ENCODE assay signal across 8 mouse cellular contexts in the genomic region with DNA sequence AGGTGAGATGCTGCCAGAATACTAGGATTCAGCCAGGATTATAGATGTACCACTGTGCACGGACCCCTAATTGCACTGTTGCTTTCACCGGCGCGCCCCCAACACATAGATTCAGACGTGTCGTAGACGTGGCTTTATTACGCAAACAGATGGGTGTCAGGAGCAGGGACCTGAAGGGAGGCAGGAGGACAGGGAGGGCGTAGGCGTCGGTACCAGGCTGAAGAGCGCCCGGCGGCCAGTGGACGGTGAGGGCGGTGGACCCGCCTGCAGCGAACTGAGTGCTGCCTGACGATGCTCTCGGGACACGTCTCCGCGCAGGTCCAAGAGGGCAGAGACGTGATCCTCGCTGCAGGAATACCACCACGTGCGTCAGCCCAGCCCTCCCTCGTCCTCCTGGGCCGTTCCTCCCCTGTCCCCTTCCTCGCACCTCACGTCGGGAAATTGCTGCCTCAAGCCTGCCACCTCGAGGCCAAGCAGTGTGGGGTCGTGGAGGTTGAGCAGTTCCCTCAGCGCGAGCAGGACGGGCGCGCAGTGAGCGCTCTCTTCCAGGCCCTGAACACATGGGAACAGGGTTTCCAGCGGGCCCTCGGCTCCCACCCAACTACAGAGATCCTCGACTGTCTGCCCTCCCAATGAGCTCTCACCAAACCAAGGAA. TPM values are rescaled to one million over a fixed set of nuclear protein-coding genes. Genes with fewer than 3 reads are reported as not detected.
DNase-seq lines count a peak whose midpoint lies in the region; ATAC-seq and TF ChIP-seq lines count a peak whose summit lies in the region.

TSS of gene 4931428F04Rik (minus strand) at position 60 of the 656 bp plus-strand sequence.

- 1% methylated on average over 43 of the region's 43 CpGs for WGBS in cerebellum, adult 2 months
- 4% methylated on average over 43 of the region's 43 CpGs for WGBS in forebrain, postnatal 0 days
- 1% methylated on average over 43 of the region's 43 CpGs for WGBS in lung, embryonic 14.5 days

- peaks cover 24% of the 10 kb centered on the region for H3K4me1 ChIP-seq in cerebellum, adult 2 months (ENCODE audit: control insufficient read depth, insufficient read depth, low read length)
- peaks cover 29% of the 10 kb centered on the region for H3K4me1 ChIP-seq in forebrain, postnatal 0 days (ENCODE audit: insufficient read depth)
- H3K4me1 ChIP-seq in lung, embryonic 14.5 days (ENCODE audit: insufficient read depth), result no peaks in the 10 kb centered on the region; the same call in 1 of the 2 replicates

- H3K27ac ChIP-seq in cerebellum, adult 2 months (ENCODE audit: insufficient read depth, low read length), result peak within 1 kb of the TSS; percentile 55
- peak within 1 kb of the TSS; percentile 97 for H3K27ac ChIP-seq in forebrain, postnatal 0 days (ENCODE audit: low read depth, low read length)
- peak within 1 kb of the TSS; percentile 75 for H3K27ac ChIP-seq in lung, embryonic 14.5 days (ENCODE audit: low read depth)

- peak within 1 kb of the TSS; percentile 69 for H3K4me3 ChIP-seq in cerebellum, adult 2 months (replicated peaks; ENCODE audit: insufficient read depth, low read depth, low read length)
- H3K4me3 ChIP-seq in forebrain, postnatal 0 days (ENCODE audit: low read depth, low read length), result peak within 1 kb of the TSS; percentile 62
- H3K4me3 ChIP-seq in lung, embryonic 14.5 days (ENCODE audit: low read depth, low read length), result peak within 1 kb of the TSS; percentile 51

- peak; percentile 61 for DNase-seq in ovary, postnatal 36 days (ENCODE audit: low spot score)
- no peak for DNase-seq in ovary, postnatal 10 days (ENCODE audit: low spot score)
- DNase-seq in cerebellum, adult 2 months, result peak; percentile 73 to 76
- DNase-seq in forebrain, postnatal 0 days, result peak; percentile 67
- DNase-seq in kidney, postnatal 4 days, result peak; percentile 64 to 75
- peak; percentile 72 for DNase-seq in lung, embryonic 14.5 days
- no peak for DNase-seq in spleen, postnatal 4 days (ENCODE audit: low spot score in 2 of 2)

- no peak for TF ChIP-seq POLR2A in cerebellum, adult 2 months (IDR thresholded peaks at IDR 0.05; ENCODE audit: borderline replicate concordance, insufficient read depth, low read length)

- H3K36me3 ChIP-seq in forebrain, postnatal 0 days (ENCODE audit: insufficient read depth), result 0 out of 2 replicates have a peak, but pooled peaks cover 7% of the 10 kb centered on the region
- H3K36me3 ChIP-seq in lung, embryonic 14.5 days (ENCODE audit: insufficient read depth), result no peaks in the 10 kb centered on the region

- peak within 1 kb of the TSS; percentile 69 for H3K4me2 ChIP-seq in forebrain, postnatal 0 days (ENCODE audit: low read depth)
- peak within 1 kb of the TSS; percentile 84 for H3K4me2 ChIP-seq in lung, embryonic 14.5 days

- peak; percentile 42 for ATAC-seq in forebrain, postnatal 0 days
- peak; percentile 42 for ATAC-seq in lung, embryonic 14.5 days (ENCODE audit: insufficient read depth)
- 0 out of 2 replicates have a peak, but pooled peaks have one; percentile 17 for ATAC-seq in neutrophil, adult 5-6 weeks (ENCODE audit: extremely low read depth, insufficient number of reproducible peaks, low FRiP score, poor library complexity, severe bottlenecking)

- H3K27me3 ChIP-seq in cerebellum, adult 2 months (ENCODE audit: control insufficient read depth, insufficient read depth, low read length), result no peaks in the 10 kb centered on the region
- no peaks in the 10 kb centered on the region for H3K27me3 ChIP-seq in forebrain, postnatal 0 days (ENCODE audit: insufficient read depth, low read length)
- H3K27me3 ChIP-seq in lung, embryonic 14.5 days (ENCODE audit: insufficient read depth, low read length), result peaks cover 13% of the 10 kb centered on the region

- no peaks in the 10 kb centered on the region for H3K9me3 ChIP-seq in forebrain, postnatal 0 days (ENCODE audit: low read length)
- no peaks in the 10 kb centered on the region for H3K9me3 ChIP-seq in lung, embryonic 14.5 days (ENCODE audit: low read depth, low read length)

- peak; percentile 60; the same call in 1 of the 2 replicates for TF ChIP-seq CTCF in cerebellum, adult 2 months (IDR thresholded peaks at IDR 0.05; ENCODE audit: borderline replicate concordance, insufficient read depth, low read depth, low read length)
- TF ChIP-seq CTCF in forebrain, postnatal 0 days (IDR thresholded peaks at IDR 0.05; ENCODE audit: low read depth), result peak; percentile 83
- peak; percentile 73 for TF ChIP-seq CTCF in lung, embryonic 14.5 days (IDR thresholded peaks at IDR 0.05; ENCODE audit: low read depth)

- peak within 1 kb of the TSS; percentile 83 for H3K9ac ChIP-seq in forebrain, postnatal 0 days
- H3K9ac ChIP-seq in lung, embryonic 14.5 days, result peak within 1 kb of the TSS; percentile 54

RNA-seq across cellular contexts. Expression of gene 4931428F04Rik, which starts in this region (rescaled TPM):
- polyA plus RNA-seq in cerebellum, adult 2 months (2012; rRNA removed), result 25.1 and 27.4 TPM in 2 replicates
- 54.2 and 70.9 TPM in 2 replicates for total RNA-seq in forebrain, postnatal 0 days (2014; rRNA removed)
- polyA plus RNA-seq in forebrain, postnatal 0 days (2015; fragmentation: Nextera tagmentation; extraction: Ambion mirVana), result 124 and 146 TPM in 2 replicates
- 9.0 and 9.5 TPM in 2 replicates for polyA plus RNA-seq in lung, embryonic 14.5 days (2014; fragmentation: Nextera tagmentation; extraction: Ambion mirVana)
- 1.2 and 2.7 TPM in 2 replicates for total RNA-seq in neutrophil, adult 5-6 weeks (2017)

Comparison
In these comparisons a context has a peak if more than half of its experiments do, and no peak if none do; other contexts are left out.
1. RNA of gene 4931428F04Rik (total RNA-seq): 54.2 to 70.9 TPM in forebrain, postnatal 0 days; 1.2 to 2.7 TPM in neutrophil, adult 5-6 weeks; every median in the first group is over 10 times any median in the second.
2. DNase-seq: peak in ovary, postnatal 36 days (single experiment), cerebellum, adult 2 months (2 of 2), forebrain, postnatal 0 days (single experiment), kidney, postnatal 4 days (2 of 2) and lung, embryonic 14.5 days (single experiment); none in ovary, postnatal 10 days (single experiment) and spleen, postnatal 4 days (0 of 2).
3. Peak in every context shown above with its lines, with median percentiles within 50 percentile points of each other: H3K27ac ChIP-seq, H3K4me3 ChIP-seq, CTCF ChIP-seq and ATAC-seq.